Mouse (Mus musculus): ENCODE results near the gene Ypel4.

- TF ChIP-seq CTCF (IDR thresholded peaks at IDR 0.05; ENCODE audit: control insufficient read depth, insufficient read depth, insufficient read length) (no peak), USF1 (IDR thresholded peaks at IDR 0.05; ENCODE audit: low read depth) (no peak), MAX (IDR thresholded peaks at IDR 0.05) (no peak), CEBPB (IDR thresholded peaks at IDR 0.05; ENCODE audit: low read depth) (no peak)
Measured at GRCm38 (mm10) chr2:84774751-84775150, 40.9 kb downstream of the Ypel4 start.
